Mouse (Mus musculus): ENCODE results near the gene Sprtn.

Sprtn gene

GRCm38 (mm10) chr8:124897386-124898250 lies at the start of gene Sprtn, which contains the start of gene Exoc8:
Gene Sprtn, plus strand, starts transcription at chr8:124897886.
Gene Exoc8, minus strand, starts transcription at chr8:124897705.
- peak; percentile 93 for DNase-seq (ENCODE audit: low spot score)

- DNase-seq (ENCODE audit: low spot score) = no peak
Measured at GRCm38 (mm10) chr8:124853511-124853910, 44.2 kb upstream of the Sprtn start.

- DNase-seq (ENCODE audit: low spot score) = no peak
Measured at GRCm38 (mm10) chr8:124859466-124859865, 38.2 kb upstream of the Sprtn start.

GRCm38 (mm10) chr8:124860188-124860587 lies 37.5 kb upstream of the Sprtn start:
- DNase-seq (ENCODE audit: low spot score) = no peak

GRCm38 (mm10) chr8:124862321-124863162 lies 35.1 kb upstream of the Sprtn start, which contains the start of the genes Gnpat and 2810004N23Rik:
Gene Gnpat, plus strand, starts transcription at chr8:124863033.
Gene 2810004N23Rik, minus strand, starts transcription at chr8:124863120.
- peak; percentile 87 for DNase-seq (ENCODE audit: low spot score)

- DNase-seq (ENCODE audit: low spot score) = no peak
Measured at GRCm38 (mm10) chr8:124863163-124863677, 34.5 kb upstream of the Sprtn start.

- DNase-seq (ENCODE audit: low spot score) = no peak
Measured at GRCm38 (mm10) chr8:124863729-124864128, 34.0 kb upstream of the Sprtn start.

- no peak for DNase-seq (ENCODE audit: low spot score)
Measured at GRCm38 (mm10) chr8:124866669-124867068, 31.0 kb upstream of the Sprtn start.

GRCm38 (mm10) chr8:124867126-124867525 lies 30.6 kb upstream of the Sprtn start:
- no peak for DNase-seq (ENCODE audit: low spot score)

- DNase-seq (ENCODE audit: low spot score) = no peak
Measured at GRCm38 (mm10) chr8:124869708-124870107, 28.0 kb upstream of the Sprtn start.

- no peak for DNase-seq (ENCODE audit: low spot score)
Measured at GRCm38 (mm10) chr8:124871474-124871873, 26.2 kb upstream of the Sprtn start.

GRCm38 (mm10) chr8:124872081-124872480 lies 25.6 kb upstream of the Sprtn start:
- DNase-seq (ENCODE audit: low spot score) = no peak

- DNase-seq (ENCODE audit: low spot score) = no peak
Measured at GRCm38 (mm10) chr8:124872690-124873089, 25.0 kb upstream of the Sprtn start.

GRCm38 (mm10) chr8:124878141-124878540 lies 19.5 kb upstream of the Sprtn start:
- DNase-seq (ENCODE audit: low spot score) = no peak

- DNase-seq (ENCODE audit: low spot score) = no peak
Measured at GRCm38 (mm10) chr8:124878946-124879526, 18.6 kb upstream of the Sprtn start.

GRCm38 (mm10) chr8:124888385-124888784 lies 9.3 kb upstream of the Sprtn start:
- DNase-seq (ENCODE audit: low spot score) = no peak

GRCm38 (mm10) chr8:124892596-124892995 lies 5.1 kb upstream of the Sprtn start:
- DNase-seq (ENCODE audit: low spot score) = no peak

- DNase-seq (ENCODE audit: low spot score) = no peak
Measured at GRCm38 (mm10) chr8:124896010-124896631, 1.6 kb upstream of the Sprtn start.

- peak; percentile 64 for DNase-seq (ENCODE audit: low spot score)
Measured at GRCm38 (mm10) chr8:124896632-124897385, 877 bp upstream of the Sprtn start.

- no peak for DNase-seq (ENCODE audit: low spot score)
Measured at GRCm38 (mm10) chr8:124898251-124898905, 692 bp downstream of the Sprtn start.

All from ovary, adult 18-20 months (tissue).